Mouse (Mus musculus) embryo, embryonic 9.5 days (tissue): ENCODE measurements around the gene Ebf1.
A peak's percentile ranks its signal among the peaks of the same experiment; 100 is the strongest.

ENCODE experiments used
- DNase-seq: peaks from one replicate; pipeline ENCODE4 v3.0.0-alpha.2; 2017; ENCODE audit errors: extremely low spot score

The Ebf1 gene

DNA sequence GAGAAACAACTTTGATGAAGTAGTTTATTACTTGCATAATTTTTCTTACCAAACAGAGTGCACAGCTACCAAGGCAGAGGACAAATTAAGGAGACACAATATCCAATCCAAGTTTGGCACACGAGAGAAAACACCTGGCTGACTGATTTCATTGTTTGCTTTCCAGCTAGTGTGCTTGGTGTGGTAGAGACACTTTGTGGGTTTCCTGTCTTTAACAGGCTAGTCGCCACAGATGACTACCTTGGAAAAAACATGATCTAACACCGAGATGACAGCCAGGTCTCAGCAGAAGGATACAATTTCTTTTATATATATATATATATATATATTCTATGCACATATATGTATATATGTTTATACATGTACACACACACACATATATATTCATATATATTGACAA is 332.0 kb downstream of the Ebf1 start:
- DNase-seq, result no peak

DNA sequence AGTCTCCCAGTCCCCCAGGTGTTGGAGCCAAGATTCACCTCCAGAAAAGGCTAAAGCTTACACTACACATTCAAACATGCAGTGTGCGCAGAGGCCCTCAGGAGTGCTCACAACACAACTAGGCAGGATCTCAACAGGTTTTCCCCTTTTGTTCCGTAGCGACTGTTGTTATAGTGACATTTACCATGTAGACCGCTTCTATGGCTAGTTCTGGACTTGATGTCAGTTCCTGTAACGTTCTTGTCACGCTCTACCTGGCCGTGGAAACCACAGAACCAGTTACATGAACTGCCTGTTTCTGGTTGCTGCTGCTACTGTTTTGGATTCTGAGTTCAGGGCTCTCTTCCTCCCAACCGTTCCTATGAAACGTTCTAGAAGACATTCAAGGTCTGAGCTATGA is 333.2 kb downstream of the Ebf1 start:
- DNase-seq, result no peak

DNA sequence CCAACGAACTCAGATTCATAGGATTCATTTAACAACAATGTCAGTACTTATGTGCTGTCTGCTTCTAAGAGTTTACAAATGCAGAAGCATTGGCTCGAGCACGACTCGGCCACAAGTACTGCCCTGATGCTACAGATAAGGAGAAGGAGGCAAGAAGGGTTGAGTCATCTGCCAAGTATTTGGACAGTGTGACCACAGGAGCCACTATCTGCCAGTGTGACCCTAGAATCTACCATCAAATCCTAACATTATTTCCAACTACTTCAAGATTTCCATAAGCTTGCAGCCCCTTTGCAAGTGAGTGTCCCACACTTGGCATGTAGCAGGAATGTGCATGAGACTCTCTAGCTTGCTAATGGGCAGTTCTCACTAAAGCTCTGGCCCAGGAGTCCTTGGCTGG is 334.4 kb downstream of the Ebf1 start:
- no peak for DNase-seq

DNA sequence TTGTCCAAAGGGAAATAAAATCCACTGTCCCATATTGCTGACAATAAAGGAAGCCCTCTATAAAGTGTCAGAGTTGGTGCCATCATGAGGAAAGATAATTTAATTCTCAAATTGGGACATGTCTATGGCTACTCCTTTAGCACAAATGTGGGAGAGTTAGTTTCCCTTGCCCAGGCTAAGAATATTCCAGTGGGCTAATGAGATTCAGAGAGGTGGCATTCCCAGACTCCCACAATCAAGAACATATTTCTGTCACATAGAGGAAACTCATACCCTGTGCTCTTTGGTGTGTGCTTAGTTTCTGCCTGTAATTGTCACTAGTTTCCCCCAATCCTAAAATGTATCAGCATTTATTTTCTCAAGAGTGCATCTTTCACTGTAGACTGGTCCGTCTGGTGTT is 336.2 kb downstream of the Ebf1 start:
- DNase-seq, result no peak

DNA sequence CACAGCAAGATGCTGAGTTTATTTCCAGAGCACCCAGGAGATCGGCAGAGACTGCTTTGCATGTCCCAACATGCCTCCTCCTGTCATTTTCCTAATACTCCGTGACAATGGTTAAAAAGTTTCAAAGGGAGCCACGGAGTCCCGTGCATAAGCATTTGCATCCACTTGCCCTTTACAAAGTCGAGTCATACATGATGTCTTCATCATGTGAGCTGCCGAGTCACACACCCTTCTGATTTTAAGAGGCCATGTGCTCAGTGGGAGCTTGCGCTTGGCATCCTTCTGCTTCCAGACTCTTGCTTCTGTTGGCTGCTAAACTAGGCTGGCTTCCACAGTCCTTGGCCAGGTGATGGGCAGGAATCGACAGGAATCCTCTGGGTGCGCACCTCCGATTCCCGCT is 336.7 kb downstream of the Ebf1 start:
- no peak for DNase-seq

DNA sequence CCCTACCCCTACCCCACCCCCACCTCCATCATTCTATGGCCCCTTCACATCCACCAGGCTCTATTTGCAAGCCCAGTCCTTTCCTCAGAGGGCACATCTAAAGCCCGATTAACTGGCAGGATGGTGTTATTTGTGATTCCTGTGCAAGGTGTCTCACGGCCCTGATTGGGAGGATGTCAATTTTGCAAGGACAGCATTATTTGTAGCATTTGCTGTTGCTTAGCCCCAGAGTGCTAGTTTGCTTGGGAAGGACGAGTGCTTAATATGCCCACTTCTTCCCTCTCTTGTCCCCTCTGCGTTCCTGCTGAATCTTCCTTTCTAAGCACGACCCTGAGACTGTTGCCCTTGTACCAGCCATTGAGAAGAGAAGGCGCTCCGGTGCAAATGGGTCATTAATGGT is 337.2 kb downstream of the Ebf1 start:
- DNase-seq, result no peak

DNA sequence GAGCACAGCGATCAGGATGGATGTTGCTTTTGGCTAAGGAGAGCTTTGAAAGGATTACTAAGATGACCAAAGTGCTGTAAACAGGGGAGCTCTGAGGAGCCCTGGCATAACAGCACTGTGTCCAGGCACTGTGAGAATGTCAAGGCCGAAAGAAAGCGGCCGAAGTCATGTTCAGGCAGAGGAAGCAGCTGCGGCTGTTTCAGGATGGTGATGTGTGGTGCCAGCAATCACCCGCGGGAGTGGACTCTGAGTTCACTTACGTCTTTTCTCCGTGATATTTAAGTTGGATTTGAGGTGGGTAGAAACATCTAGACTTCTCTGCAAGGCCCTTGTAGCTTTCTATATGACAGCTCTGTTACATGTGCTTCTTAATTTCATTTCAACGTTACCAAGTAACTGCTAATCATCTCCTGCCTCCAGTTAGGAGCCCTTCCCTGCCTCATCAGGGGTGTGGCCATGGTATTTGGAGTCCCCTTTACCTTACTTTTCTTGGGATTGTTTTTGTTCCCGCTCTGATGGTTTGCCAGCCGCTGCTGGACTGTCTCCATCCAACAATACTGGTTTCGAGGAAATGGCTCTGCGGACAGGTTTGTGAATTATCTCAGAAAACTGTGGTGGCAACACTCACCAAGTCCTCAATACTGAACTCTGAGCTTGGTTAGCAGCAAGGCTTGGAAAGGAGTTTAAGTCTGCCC is 345.8 kb downstream of the Ebf1 start:
- no peak for DNase-seq

DNA sequence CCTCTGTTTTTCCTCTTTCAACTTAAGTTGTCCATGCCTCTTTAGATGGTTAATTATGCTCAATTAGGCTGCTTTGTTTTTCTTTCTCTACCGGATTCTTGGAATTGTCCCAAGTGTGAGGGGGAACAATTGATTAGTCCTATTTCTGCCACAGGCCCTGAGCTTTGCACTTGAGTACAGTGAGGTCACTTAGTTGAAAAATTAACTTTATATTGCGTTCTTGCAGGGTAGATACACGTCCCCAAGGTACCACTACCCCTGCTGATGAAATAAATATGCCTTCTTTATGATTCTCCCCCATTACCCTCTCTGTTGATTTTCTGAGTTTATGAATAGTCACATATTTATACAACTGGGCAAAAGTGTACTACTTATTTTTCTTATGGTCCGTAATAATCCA is 351.9 kb downstream of the Ebf1 start:
- DNase-seq, result no peak

DNA sequence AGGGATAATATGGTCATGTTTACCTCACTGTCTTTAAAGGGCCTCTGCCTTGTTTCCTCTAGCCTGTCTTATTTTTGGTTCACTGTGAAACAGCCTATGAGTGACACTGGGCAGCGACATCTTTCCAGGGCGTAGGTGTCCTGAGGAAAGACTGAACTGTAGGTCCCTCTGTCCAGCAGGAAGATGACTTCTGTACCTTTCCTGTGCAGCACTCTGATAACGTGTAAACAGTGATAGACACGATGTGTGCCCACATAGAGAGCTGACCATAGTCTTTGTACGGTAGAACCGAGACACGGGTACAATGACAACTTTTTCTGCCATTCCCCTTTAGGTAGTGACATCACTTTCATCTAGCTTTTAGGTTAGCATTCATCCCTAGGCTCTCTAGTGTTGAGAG is 357.2 kb downstream of the Ebf1 start:
- no peak for DNase-seq

DNA sequence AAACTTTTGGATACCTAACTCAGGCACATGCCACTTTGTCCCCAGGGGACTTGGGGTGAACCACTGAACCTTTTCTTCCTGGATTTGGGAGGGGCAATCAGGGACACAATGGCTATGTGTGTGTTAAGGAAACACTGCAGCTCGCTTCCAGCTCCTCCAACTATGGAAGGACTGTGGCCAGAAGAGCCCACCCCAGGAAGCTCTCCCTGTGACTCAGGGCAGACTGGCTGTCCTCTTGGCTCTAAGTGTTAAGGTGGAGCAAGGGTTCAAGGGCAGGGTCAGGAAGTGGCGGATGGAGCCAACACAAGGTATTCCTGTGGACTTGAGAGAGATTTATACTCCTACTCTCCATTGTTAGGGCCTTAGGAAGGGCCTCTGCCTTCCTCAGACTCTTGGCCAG is 358.0 kb downstream of the Ebf1 start:
- no peak for DNase-seq

DNA sequence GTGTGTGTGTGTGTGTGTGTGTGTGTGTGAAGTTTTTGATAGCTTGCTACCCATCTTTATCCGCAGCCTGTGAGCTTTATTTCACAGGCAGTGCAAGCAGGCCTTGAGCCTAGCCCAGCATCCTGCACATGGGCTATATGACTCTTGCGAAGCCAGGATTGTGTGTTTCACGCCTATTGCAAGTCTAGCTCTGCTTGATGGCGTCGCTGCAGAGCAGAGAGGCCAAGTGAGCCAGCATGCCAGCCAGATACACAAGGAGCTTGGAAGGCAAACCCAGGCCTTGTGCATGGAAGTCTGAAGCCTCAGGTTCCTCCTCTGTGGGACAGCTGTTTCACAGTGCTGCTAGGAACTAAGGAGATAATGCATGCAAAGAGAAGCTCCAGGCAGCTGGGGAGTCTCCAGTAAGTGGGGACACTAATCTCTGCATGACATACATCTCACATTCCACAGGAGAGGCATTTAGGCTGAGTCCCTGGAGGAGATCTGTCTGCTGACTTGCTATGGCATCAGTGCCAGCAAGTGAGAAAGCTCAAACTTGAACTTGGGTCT is 359.2 kb downstream of the Ebf1 start:
- peak; percentile 14 for DNase-seq

DNA sequence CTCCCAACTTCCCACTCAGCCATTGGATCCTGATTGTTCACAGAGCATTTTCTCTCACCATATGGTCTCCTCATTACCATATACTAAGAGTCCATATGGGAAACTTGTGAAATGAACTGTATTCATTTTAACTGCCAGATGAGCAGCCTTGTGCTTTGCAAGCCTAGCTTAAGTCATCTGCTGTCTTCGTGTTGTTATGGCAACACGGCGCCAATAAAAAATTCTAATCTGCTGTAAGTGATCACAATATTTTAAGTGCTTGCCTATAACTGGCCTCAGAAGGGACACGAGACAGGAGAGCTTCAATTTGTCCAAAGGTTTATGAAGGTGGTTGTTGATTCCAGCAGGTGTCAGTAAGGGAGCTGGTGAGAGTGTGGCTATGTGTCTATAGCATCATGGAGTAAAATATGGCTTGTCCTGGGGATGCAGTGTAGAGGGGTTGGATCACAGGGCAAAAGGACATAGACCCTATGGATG is 360.8 kb downstream of the Ebf1 start:
- no peak for DNase-seq

DNA sequence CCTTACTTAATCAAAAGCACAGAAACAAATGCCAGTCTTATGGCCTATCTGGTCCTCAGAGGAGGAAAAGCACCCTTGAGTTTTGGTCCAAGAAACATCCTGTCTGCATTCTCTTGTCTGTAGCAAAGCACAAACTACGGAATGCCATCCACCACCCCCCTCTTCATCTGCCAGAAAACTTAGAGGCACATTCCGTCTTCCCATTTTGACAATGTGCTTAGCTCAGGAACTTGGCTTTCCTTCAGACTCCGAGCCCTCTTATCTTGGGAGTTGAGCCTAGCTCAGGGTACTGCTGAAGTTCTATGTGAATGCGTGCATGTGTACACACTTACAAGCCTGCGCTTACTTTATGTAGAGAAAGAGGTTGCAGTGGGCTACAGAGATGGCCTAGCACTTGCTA is 362.3 kb downstream of the Ebf1 start:
- no peak for DNase-seq

DNA sequence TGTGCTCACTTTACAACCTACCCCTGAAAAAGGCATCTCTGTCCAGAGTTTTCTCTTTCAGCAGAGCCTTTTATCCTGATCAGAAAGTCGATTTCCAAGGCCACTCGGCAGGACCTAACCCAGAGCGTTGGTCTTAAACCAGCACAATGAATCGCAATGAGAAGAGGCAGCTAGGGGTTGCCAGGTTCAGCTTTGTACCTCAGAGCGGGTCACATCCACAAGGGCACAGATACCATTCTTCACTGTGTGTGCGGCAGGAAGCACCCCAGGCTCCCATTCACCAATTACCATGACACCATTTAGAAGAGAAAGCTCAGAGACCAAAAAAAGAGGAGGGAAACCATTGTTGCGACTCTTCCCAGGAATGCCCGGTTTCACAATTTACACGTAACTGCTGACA is 365.1 kb downstream of the Ebf1 start:
- peak; percentile 20 for DNase-seq

DNA sequence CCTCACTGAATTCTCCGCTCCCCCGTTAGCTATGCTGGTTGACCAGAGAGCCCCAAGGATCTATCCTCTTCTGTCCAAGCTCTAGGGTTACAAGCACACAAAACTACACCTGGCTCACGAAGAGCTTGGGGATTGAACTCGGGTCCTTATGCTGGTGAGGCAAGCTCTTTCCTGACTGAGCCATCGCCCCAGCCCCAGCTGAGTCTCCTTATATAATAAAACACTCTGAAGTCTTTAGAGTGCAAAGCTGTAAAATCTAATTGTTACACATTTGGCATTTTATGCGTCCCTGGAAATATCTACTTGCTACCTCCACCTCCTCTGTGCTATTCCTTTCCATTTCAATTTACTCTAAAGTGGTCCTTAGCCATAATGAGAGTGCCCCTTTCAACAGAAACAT is 366.8 kb downstream of the Ebf1 start:
- no peak for DNase-seq

DNA sequence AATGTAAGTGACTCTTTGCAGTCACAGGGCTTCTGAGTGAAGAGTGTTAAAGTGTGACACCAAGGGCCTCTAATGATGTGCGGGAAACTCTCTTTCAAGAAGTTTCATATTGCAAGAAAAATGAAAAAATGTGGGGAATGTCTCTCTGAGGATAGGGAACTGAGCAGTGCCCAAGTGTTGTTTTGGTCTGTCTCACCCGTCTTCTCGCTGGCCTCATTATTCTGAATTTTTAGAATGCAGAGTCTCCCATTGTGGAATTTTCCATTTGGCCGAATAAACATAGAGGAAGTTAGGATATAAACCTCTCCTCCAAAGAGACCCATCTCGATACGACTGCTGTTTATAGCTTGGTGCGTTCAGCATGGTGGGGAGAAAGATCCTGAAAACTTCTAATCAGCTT is 367.3 kb downstream of the Ebf1 start:
- no peak for DNase-seq

DNA sequence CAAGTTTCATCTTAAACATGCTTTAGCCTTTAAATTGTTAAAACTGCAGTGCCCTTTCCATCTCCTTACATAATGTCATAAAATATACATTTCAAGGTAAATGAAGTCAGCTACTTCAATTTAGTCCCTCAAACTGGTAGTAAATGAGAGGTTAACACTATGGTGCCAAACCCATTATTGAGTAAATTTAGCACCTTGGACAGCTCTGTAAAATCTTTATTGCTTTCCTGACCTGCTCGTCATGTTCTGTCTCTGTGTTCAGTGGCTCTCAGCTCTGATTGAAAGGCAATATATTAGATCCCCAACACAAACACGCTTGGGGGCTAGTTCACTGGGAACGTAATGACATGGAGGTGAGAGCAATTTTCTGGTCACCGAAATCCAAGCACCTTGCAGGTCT is 370.7 kb downstream of the Ebf1 start:
- no peak for DNase-seq

DNA sequence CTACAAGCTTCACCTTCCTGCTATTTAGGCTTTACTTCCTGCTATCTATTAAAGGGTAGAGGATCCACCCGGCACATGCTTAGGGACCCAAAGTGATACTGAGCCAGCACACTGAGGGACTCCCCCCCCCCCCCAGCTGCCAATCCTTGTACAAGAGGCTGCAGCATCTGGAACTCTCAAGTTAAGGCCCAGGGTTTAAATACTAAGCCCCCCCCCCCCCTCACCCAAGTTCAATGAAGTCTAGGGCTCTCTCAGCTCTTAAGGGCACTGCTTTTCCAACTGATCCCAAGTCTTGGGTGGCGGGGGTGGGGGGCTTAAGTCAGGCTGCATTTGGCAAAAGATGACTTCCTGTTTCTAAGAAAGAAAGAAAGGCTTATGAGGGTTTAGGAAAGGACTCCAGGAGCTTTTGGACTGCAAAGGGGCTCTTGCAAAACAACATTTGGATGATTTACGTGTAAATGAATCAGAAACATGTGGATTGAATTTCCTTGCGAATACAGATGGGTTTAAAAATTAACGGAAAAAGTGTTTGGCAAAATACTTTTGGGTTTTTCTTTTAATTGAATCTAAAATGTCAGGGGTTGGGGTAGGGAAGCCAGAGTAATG is 385.7 kb downstream of the Ebf1 start:
- DNase-seq, result no peak

DNA sequence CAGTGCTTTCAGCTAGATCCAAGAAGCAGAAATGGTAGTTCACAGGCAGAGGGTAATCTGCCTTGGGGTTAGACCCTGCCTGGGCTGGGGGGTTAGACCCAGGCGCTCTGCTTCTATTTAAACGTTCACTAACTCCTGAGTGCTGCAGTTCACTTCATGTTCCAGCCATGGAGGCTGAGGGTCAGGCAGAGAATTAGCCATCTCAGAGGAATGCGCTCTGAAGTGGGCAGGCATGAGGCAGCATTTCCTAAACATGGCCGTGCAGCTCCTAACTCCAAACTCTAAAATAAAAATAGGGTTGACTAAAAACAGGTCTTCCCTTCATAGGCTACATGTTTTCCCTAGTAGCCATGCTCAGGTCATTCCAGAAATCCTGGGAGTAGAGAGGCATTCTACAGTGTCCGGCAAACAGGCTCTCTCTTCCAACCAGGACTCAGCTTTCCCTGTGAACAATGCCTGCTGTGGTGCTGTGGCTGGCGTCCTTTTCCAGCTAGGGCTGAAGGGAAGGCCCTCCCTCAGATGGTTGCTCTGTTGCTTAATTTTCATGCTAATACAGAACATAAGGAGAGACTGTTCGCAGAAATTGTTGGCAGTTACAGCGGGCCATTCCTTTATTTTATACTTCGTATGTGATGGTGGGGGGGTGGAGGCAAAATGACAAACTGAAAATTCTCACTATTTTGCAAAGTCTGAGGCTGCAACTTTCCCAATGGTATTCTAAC is 386.8 kb downstream of the Ebf1 start:
- no peak for DNase-seq

DNA sequence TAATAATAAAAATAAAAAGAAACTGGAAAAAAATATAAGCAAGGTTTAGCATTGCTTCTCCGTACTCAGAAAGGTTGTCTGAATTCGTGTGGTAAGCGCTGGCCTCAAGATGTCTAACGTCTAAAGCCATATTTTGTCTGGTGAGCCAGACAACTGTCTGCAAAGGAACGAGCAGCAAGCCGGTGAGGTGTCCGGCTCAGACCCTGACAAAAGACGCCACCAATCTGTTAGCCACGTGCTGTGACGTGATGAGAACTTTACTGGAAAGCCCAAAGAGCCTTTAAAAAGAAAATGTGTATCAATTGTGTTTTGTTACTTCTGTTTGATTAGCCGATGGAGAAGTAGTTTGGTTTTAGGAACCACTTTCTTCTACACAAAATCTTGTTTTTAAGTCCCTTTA is 390.2 kb downstream of the Ebf1 start:
- no peak for DNase-seq

DNA sequence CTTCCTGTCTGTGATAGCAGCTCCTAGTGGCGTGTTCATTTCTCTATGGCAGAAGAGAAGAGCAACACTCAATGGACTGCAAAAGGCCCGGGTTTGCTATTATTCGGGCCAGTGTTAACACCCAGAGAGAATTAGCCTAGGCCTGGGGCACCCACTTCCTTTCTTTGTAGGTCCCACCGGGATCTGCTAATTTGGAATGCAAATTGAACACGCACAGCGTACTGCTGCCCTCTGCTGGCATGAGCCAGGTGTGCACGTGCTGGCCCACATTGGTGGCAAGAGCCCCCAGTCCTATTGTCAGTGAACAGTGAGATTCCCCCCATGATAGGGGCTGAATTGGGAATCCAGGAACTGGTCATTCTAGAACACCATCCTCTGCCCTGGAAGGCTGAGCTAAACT is 391.0 kb downstream of the Ebf1 start:
- DNase-seq, result peak; percentile 88

DNA sequence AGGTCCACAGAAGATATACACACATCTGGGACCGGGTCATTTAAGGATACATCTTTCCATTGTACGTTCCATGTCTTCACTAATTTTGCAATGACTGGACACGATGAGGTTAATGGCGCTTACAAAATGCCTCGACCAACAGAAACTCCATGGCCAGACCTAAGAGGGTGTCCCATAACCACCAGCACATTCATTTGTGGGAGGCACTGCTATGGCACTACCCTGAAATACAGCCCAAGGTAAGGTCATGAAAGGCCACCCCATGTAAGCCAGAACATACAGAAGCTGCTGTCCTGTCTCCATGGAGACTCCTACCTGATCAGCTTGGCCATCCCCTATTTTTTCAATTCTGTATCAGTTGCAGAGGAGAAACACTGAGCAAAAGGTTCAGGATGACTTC is 391.6 kb downstream of the Ebf1 start:
- no peak for DNase-seq

DNA sequence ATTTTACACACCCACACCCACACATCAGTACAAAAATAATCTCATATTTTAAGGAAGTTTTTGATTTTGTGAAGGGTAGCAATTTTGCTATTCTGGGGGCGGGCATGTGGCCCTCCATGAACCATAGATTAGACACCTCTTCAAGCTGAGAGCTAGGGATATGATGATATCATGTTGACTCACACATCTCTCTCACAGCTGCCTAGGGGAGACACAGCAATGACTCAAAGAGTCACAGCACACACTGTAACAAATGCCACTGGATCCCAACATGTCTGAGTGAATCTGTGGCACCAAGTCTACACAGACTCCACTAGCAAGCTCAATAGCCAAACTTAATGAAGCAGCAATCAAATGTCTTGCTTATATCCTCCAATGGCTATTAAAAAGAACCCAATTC is 395.0 kb downstream of the Ebf1 start:
- DNase-seq, result no peak
